Mouse (Mus musculus): ENCODE data around the gene Myo1g. TPM values are rescaled to one million over a fixed set of nuclear protein-coding genes. Genes with fewer than 3 reads are reported as not detected.

Myo1g gene
- total RNA-seq, 2 experiments from 2014 or later = 0.45 to 1.1 TPM

GRCm38 (mm10) chr11:6487496-6487895 is 33.3 kb downstream of the Myo1g start:
- no peak for DNase-seq

GRCm38 (mm10) chr11:6486916-6487315 is 33.8 kb downstream of the Myo1g start:
- no peak for DNase-seq

- no peak for DNase-seq
Observed at GRCm38 (mm10) chr11:6484244-6484959, 36.4 kb downstream of the Myo1g start.

- DNase-seq = no peak
Observed at GRCm38 (mm10) chr11:6483103-6483502, 37.7 kb downstream of the Myo1g start.

DNA sequence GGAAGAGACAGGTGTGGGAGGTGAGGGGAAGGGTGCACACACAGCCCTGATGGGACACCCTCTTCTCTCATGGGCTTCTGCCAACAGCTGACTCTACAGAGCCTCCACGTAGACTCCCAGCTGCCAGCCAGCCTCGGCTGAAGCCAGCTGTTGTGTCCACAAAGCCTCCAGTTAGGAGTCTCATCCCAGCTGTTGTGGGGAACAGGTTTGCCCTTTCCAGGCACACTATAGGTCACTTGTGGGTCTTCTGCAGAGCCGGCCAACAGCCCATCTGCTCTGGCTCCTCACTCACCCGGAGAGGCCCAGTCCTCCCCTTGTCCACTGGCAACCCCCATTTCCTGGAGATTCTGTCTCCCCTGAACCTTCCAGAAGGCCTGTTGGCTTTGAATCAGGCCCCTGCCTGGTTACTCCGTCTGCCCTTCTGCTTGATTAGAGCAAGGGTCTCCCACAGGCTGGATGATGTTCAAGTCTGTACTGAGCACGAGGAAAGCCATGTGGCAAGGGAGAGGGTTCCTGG is 39.0 kb downstream of the Myo1g start:
- no peak for DNase-seq

DNA sequence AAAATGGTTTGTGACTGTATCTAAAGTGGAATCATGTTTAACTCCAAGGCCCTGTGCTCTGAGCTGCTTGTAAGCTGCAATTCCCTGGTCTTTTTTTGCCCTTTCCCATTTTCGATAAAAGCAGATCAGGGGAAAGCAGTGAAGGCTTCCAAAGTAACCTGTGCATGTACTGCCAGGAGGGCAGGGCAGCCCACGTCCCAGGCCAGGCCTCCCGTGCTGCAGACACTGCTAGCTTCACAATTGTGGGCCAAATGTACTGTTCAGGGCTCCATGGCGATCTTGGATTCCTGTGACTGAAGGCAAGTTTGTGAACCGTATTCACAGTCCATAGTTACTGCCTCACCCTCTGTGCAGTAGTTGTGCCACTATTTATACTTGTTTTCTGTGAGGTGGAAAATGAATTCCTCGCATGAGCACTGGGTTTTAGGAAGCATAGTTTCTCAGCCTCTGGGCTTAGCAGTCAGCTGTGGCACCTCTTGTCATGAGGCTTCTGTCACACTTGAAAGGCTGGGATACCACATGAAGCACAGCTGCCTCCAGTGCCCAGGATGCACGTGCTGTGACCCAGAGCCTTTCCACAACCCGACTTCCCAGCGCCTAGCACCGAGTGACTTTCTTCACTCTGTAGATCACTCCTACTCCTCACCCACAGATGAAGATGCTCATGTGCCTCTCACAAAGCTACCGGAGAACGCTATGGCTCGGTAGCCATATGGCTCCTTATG is 39.9 kb downstream of the Myo1g start:
- DNase-seq = no peak

GRCm38 (mm10) chr11:6480191-6480590 is 40.6 kb downstream of the Myo1g start:
- no peak for DNase-seq

- DNase-seq = no peak
Observed at GRCm38 (mm10) chr11:6479231-6479630, 41.5 kb downstream of the Myo1g start.

DNA sequence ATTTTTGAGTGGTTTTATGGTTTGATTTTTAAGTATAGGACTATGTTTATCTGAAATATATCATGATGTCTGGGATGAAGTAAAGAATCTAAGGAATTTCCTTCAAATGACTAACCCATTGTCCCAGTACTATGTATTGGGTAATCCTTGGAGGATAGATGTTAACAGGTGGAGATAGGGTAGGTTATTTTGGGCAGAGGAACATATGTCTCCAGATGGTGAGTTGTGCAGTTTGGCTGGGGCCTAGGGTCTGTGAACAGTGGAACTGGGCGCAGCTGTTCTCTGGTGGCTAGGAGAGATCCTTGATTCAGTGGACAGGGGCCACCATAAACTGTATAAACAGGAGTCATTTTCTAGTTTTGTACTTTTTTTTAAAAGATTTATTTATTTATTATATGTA is 43.4 kb downstream of the Myo1g start:
- no peak for DNase-seq

DNA sequence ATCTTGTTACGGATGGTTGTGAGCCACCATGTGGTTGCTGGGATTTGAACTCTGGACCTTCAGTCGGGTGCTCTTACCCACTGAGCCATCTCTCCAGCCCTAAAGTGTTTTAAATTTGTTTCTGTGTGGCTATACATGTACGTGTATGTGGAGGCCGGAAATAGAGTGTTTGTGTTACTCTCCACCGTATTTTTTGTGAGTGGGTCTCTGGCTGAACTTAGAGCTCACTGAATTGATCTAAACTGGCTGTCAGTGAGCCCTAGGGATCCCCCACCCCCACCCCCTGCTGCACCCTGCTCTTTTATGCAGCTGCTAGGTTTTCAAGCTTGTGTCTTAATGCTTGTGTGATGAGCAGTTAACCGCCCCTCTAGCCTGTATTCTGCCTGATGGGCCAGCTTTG is 43.9 kb downstream of the Myo1g start:
- no peak for DNase-seq

DNA sequence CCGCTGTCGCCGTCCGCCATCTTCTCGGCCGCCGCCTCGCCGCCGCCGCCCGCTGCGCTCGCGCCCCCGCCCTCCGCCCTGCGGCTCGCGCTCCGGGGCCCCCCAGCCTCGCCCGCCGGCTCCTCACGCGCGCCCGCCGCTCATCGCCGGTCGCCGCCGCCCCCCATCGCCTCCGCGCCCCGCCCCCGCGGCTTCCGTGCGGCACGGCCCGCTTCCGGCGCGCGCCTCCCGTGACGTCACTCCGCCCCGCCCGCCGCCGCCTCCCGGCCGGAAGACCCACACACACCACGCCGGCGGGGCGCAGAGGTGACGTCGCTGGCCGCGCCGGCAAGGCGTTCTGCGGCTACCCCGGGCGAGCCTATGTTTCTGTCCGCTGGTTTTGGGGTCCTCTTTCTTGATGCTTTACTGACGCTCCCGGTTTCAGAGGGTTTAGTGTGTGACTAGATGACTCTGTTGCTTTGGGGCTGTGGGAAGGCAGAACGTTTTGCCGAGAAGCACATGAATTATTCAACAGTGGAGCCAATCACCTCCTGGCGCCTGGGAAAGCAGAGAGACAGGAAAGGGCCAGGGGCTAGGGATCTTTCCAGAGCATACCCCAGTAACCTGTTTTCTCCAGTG is 44.8 kb downstream of the Myo1g start, which contains the start of gene Purb:
Gene Purb (minus strand): TSS at position 51 of the 618 bp plus-strand sequence.
- peak; percentile 90 to 91 for DNase-seq

GRCm38 (mm10) chr11:6474874-6475731 is 45.7 kb downstream of the Myo1g start:
- DNase-seq = peak; percentile 44 to 58

GRCm38 (mm10) chr11:6474381-6474780 is 46.4 kb downstream of the Myo1g start:
- DNase-seq = no peak

DNA sequence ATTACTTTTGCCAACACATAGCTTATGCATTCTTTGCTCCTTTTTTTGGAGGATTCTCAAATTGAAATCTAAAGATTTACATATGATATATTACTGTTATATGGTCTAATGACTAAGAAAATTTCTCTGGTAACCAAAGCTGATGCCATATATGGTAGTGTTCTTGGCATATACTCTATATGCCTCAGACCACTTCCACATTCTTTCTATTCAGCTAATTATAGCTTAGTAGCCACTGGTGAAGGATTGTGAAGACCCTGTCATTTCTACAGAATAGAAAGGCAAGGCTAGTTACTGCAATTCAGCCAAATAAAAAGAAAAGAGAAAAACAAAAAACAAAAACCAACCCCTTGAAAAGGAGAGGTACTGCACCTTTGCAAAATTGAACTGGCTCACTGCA is 48.7 kb downstream of the Myo1g start:
- no peak for DNase-seq

GRCm38 (mm10) chr11:6471493-6471892 is 49.3 kb downstream of the Myo1g start:
- no peak for DNase-seq

GRCm38 (mm10) chr11:6471054-6471453 is 49.7 kb downstream of the Myo1g start:
- DNase-seq = no peak

DNA sequence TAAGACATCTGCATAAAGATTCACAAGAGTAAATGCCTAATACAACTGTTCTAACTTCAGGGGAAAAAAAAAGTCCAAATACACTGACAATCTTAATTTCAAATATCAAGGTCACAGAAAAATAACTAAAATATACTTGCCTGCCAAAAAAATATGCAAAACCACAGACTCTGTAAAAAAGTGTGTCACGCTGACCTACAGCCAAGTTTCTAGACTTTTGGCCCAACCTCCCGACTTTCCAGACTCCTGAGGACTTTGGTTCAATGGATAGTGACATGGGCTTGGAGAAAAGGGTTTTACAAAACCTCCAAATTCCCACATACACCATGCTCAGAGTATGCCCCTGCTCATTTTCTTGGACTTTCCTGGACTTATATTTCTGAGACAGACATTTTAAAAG is 52.2 kb downstream of the Myo1g start:
- no peak for DNase-seq

- DNase-seq = peak in 1 of 2 experiments; percentile 37
Observed at GRCm38 (mm10) chr11:6465122-6465521, 55.6 kb downstream of the Myo1g start.

- no peak for DNase-seq
Observed at GRCm38 (mm10) chr11:6463159-6463837, 57.5 kb downstream of the Myo1g start.

Measured in layer of hippocampus, postnatal 36 days (tissue).